Mouse (Mus musculus) thymus, postnatal 25 days (tissue): ENCODE data around the gene Olfr887.

ENCODE experiments used
- DNase-seq: peaks from one replicate; pipeline ENCODE4 v3.0.0; 2022

Olfr887 gene

GRCm38 (mm10) chr9:38083772-38084171 lies at the start of gene Olfr887:
Gene Olfr887, plus strand, starts transcription at chr9:38084072.
- no peak for DNase-seq

- DNase-seq = no peak
Measured at GRCm38 (mm10) chr9:38046255-38046654, 37.6 kb upstream of the Olfr887 start, which contains the start of gene Olfr884. Gene Olfr884, plus strand, starts transcription at chr9:38046555.

DNA sequence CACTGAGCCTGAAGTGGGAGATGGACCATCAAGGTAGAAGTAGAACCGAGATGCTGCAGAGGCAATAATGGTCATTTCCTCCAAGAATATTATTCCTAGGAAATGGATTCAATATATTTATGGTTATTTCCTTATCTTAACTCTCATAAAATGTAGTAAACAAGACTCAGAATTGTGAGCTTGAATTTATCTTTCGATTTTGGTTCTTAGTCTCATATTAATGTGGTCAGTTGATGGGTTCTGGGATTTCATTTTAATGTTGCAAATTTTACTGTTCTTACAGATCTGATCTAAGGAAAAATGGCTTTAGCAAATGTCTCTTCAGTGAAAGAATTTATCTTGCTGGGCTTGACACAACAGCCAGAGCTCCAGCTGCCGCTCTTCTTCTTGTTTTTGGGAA lies 22.9 kb upstream of the Olfr887 start, which contains the start of gene Olfr885:
Olfr885 (plus strand) TSS at position 301 of the 400 bp plus-strand sequence.
- DNase-seq = no peak

GRCm38 (mm10) chr9:38107828-38108227 lies 24.0 kb downstream of the Olfr887 start, which contains the start of gene Olfr888:
Gene Olfr888, plus strand, starts transcription at chr9:38108128.
- DNase-seq = no peak

- no peak for DNase-seq
Measured at GRCm38 (mm10) chr9:38114898-38115297, 31.0 kb downstream of the Olfr887 start, which contains the start of gene Olfr889. Gene Olfr889, plus strand, starts transcription at chr9:38115198.
